Mouse (Mus musculus) CH12.LX (cell line): ENCODE measurements at regions not wholly inside any gene's neighbourhood (a gene's known extent, or its start where the extent isn't known, plus 50 kb on each side); places are given as distances from the start of the nearest gene placed in this dataset.

Source experiments
- DNase-seq: peaks from one replicate; pipeline ENCODE4 v3.0.0-alpha.2; 2013; ENCODE audit errors: extremely low read depth
- H3K27ac ChIP-seq: 2 replicates; pipeline ENCODE4 v1.5.1; 2012; ENCODE audit warnings: low read depth, mild to moderate bottlenecking, control low read depth, moderate library complexity; ENCODE audit not compliant: insufficient read depth
- H3K27me3 ChIP-seq: replicated peaks from 2 replicates; pipeline ENCODE3; 2012; ENCODE audit warnings: inconsistent platforms
- H3K36me3 ChIP-seq, 2 experiments: replicated peaks in 1 of 2; 2 replicates each; pipeline versions ENCODE3 to v1.6.1; 2012; ENCODE audit warnings: inconsistent platforms in 1 of 2, low read length in 1 of 2, mild to moderate bottlenecking in 1 of 2, mixed read lengths in 1 of 2, moderate library complexity in 1 of 2; ENCODE audit not compliant: control insufficient read depth in 1 of 2, insufficient read depth in 1 of 2
- H3K4me1 ChIP-seq, 2 experiments: 2 replicates each; pipeline ENCODE4 v1.6.1; 2012; ENCODE audit warnings: inconsistent platforms in 1 of 2, moderate library complexity in 1 of 2; ENCODE audit not compliant: insufficient read depth in 2 of 2, control insufficient read depth in 1 of 2
- H3K4me2 ChIP-seq: 2 replicates; pipeline ENCODE4 v1.6.1; 2012; ENCODE audit warnings: low read depth, mild to moderate bottlenecking, control low read depth; ENCODE audit not compliant: poor library complexity, insufficient read depth, severe bottlenecking
- H3K4me3 ChIP-seq, 3 experiments: fragments of 150-350 bp in 1 of 3; sonication (generic) in 1 of 3; replicated peaks in 1 of 3; 2 replicates each; pipeline versions ENCODE3 to v1.5.1; 2011 to 2012; ENCODE audit warnings: low read depth in 2 of 3, low read length in 2 of 3, mild to moderate bottlenecking in 2 of 3, moderate library complexity in 2 of 3, control low read depth in 1 of 3, improper control_type of control experiment in 1 of 3, inconsistent platforms in 1 of 3, mixed read lengths in 1 of 3; ENCODE audit not compliant: poor library complexity in 1 of 3
- H3K79me2 ChIP-seq: replicated peaks from 2 replicates; pipeline ENCODE4 v1.6.1; 2012; ENCODE audit warnings: mild to moderate bottlenecking, moderate library complexity; ENCODE audit not compliant: control insufficient read depth, poor library complexity, insufficient read depth, severe bottlenecking; ENCODE audit errors: extremely low read depth
- H3K9ac ChIP-seq: 2 replicates; pipeline ENCODE4 v1.6.1; 2012; ENCODE audit warnings: low read depth, mild to moderate bottlenecking, control low read depth, moderate library complexity; ENCODE audit not compliant: insufficient read depth
- H3K9me3 ChIP-seq: replicated peaks from 2 replicates; pipeline ENCODE3; 2012; ENCODE audit warnings: low read length, inconsistent platforms, mixed read lengths
- CHD1 ChIP-seq: IDR thresholded peaks from 2 replicates; pipeline ENCODE4 v1.6.1; 2012; ENCODE audit warnings: low read depth, low read length, improper control_type of control experiment, inconsistent platforms
- CTCF ChIP-seq, 2 experiments: IDR thresholded peaks in 1 of 2; conservative IDR thresholded peaks in 1 of 2; 2 replicates each; pipeline ENCODE4 v1.5.1; 2011 to 2012; ENCODE audit warnings: low read depth in 2 of 2, low read length in 2 of 2, improper control_type of control experiment in 1 of 2, inconsistent platforms in 1 of 2, mild to moderate bottlenecking in 1 of 2, moderate library complexity in 1 of 2
- ELF1 ChIP-seq: IDR thresholded peaks from 2 replicates; pipeline ENCODE4 v1.6.1; 2014; ENCODE audit warnings: low read depth, mild to moderate bottlenecking, inconsistent platforms, low read length, improper control_type of control experiment
- EP300 ChIP-seq: IDR thresholded peaks from 2 replicates; pipeline ENCODE4 v1.6.1; 2011; ENCODE audit warnings: low read length, improper control_type of control experiment
- GABPA ChIP-seq: IDR thresholded peaks from 2 replicates; pipeline ENCODE4 v1.6.1; 2012; ENCODE audit warnings: low read depth, low read length, improper control_type of control experiment, inconsistent platforms; ENCODE audit not compliant: insufficient replicate concordance
- HCFC1 ChIP-seq: IDR thresholded peaks from 2 replicates; pipeline ENCODE4 v1.6.1; 2012; ENCODE audit warnings: low read depth, mild to moderate bottlenecking, inconsistent platforms, low read length, improper control_type of control experiment
- IRF4 ChIP-seq: IDR thresholded peaks from 2 replicates; pipeline ENCODE4 v1.6.1; 2014; ENCODE audit warnings: low read depth, mild to moderate bottlenecking, inconsistent platforms, low read length, improper control_type of control experiment
- MAFK ChIP-seq: IDR thresholded peaks from 2 replicates; pipeline ENCODE4 v1.6.1; 2011; ENCODE audit warnings: low read length, improper control_type of control experiment; ENCODE audit not compliant: insufficient replicate concordance
- MAX ChIP-seq: IDR thresholded peaks from 2 replicates; pipeline ENCODE4 v1.6.1; 2011; ENCODE audit warnings: low read length, improper control_type of control experiment
- MEF2A ChIP-seq: IDR thresholded peaks from 2 replicates; pipeline ENCODE4 v1.6.1; 2014; ENCODE audit warnings: low read depth, mild to moderate bottlenecking, inconsistent platforms, low read length, improper control_type of control experiment, borderline replicate concordance
- MXI1 ChIP-seq: IDR thresholded peaks from 2 replicates; pipeline ENCODE4 v1.6.1; 2011; ENCODE audit warnings: mild to moderate bottlenecking, low read depth, low read length, improper control_type of control experiment
- NELFE ChIP-seq: IDR thresholded peaks from 2 replicates; pipeline ENCODE4 v1.6.1; 2011; ENCODE audit warnings: low read depth, low read length, improper control_type of control experiment
- NRF1 ChIP-seq: IDR thresholded peaks from 2 replicates; pipeline ENCODE4 v1.6.1; 2014; ENCODE audit warnings: low read depth, mild to moderate bottlenecking, inconsistent platforms, low read length, improper control_type of control experiment, moderate library complexity
- PAX5 ChIP-seq: IDR thresholded peaks from 2 replicates; pipeline ENCODE4 v1.6.1; 2012; ENCODE audit warnings: low read length, inconsistent platforms, mixed read lengths
- POLR2AphosphoS2 ChIP-seq: IDR thresholded peaks from 2 replicates; pipeline ENCODE4 v1.6.1; 2011; ENCODE audit warnings: low read depth, low read length, improper control_type of control experiment
- RCOR1 ChIP-seq: conservative IDR thresholded peaks from 2 replicates; pipeline ENCODE4 v1.6.1; 2012; ENCODE audit warnings: low read depth, mild to moderate bottlenecking, inconsistent platforms, low read length, improper control_type of control experiment
- SIN3A ChIP-seq: IDR thresholded peaks from 2 replicates; pipeline ENCODE4 v1.6.1; 2012; ENCODE audit warnings: low read length, improper control_type of control experiment, inconsistent platforms
- SMC3 ChIP-seq: IDR thresholded peaks from 2 replicates; pipeline ENCODE4 v1.6.1; 2011; ENCODE audit warnings: low read depth, low read length, improper control_type of control experiment
- TBP ChIP-seq: conservative IDR thresholded peaks from 2 replicates; pipeline ENCODE4 v1.6.1; 2011; ENCODE audit warnings: low read depth, low read length, improper control_type of control experiment
- TCF12 ChIP-seq: IDR thresholded peaks from 2 replicates; pipeline ENCODE4 v1.6.1; 2014; ENCODE audit warnings: low read depth, mild to moderate bottlenecking, inconsistent platforms, low read length, improper control_type of control experiment
- USF1 ChIP-seq: IDR thresholded peaks from 2 replicates; pipeline ENCODE4 v1.6.1; 2014; ENCODE audit warnings: low read depth, mild to moderate bottlenecking, inconsistent platforms, low read length, improper control_type of control experiment
- USF2 ChIP-seq: conservative IDR thresholded peaks from 2 replicates; pipeline ENCODE4 v1.6.1; 2011; ENCODE audit warnings: low read depth, low read length, improper control_type of control experiment
- ZC3H11A ChIP-seq: IDR thresholded peaks from 2 replicates; pipeline ENCODE4 v1.6.1; 2012; ENCODE audit warnings: low read depth, mild to moderate bottlenecking, inconsistent platforms, low read length, improper control_type of control experiment
- ZKSCAN1 ChIP-seq: IDR thresholded peaks from 2 replicates; pipeline ENCODE4 v1.6.1; 2012; ENCODE audit warnings: low read depth, inconsistent platforms, low read length, improper control_type of control experiment, borderline replicate concordance
- ZNF384 ChIP-seq: IDR thresholded peaks from 2 replicates; pipeline ENCODE4 v1.6.1; 2012; ENCODE audit warnings: low read depth, low read length, improper control_type of control experiment, inconsistent platforms
- dilution Hi-C: fragments of 300-500 bp; cut with MboI; formaldehyde crosslinking; loops from 2 replicates; pipeline ENCODE4 v1.14.3; 2020; ENCODE audit warnings: low sequenced_read_pairs; ENCODE audit not compliant: extremely low pct_unique_long_range_greater_than_20kb, extremely low pct_ligation_motif_present
- in situ Hi-C: fragments of 300-500 bp; cut with MboI; formaldehyde crosslinking; loops from 3 replicates; pipeline ENCODE4 v1.14.3; 2019; ENCODE audit warnings: low sequenced_read_pairs, low pct_ligation_motif_present, low pct_unique_long_range_greater_than_20kb, mixed read lengths

- no peaks in the 10 kb centered on the region for H3K27me3 ChIP-seq
- TF ChIP-seq GABPA (no peak), CTCF (conservative IDR thresholded peaks at IDR 0.05 in 1 of 2, IDR thresholded peaks at IDR 0.05 in 1 of 2; ENCODE audit: low read depth in 2 of 2, low read length in 2 of 2) (no peak), ELF1 (no peak)
- DNase-seq = no peak
- no peak overlapping the region for H3K4me2 ChIP-seq
- H3K9ac ChIP-seq = no peak overlapping the region
- dilution Hi-C loops (no loop called here), in situ Hi-C loops (no loop called here)
- no peak overlapping the region for H3K4me3 ChIP-seq
- H3K27ac ChIP-seq = no peak overlapping the region
- H3K4me1 ChIP-seq = no peaks in the 10 kb centered on the region
- H3K79me2 ChIP-seq = no peaks in the 10 kb centered on the region
- H3K36me3 ChIP-seq = no peaks in the 10 kb centered on the region
- peaks cover 71% of the 10 kb centered on the region for H3K9me3 ChIP-seq
Observed at GRCm38 (mm10) chr9:101473074-101473461, 221.5 kb upstream of the Ppp2r3a start.

- H3K4me3 ChIP-seq = no peak overlapping the region
- H3K9ac ChIP-seq = no peak overlapping the region
- H3K4me1 ChIP-seq = no peaks in the 10 kb centered on the region
- no peaks in the 10 kb centered on the region for H3K79me2 ChIP-seq
- no peak for DNase-seq
- no peak overlapping the region for H3K4me2 ChIP-seq
- no peaks in the 10 kb centered on the region for H3K36me3 ChIP-seq
- TF ChIP-seq TCF12 = no peak
- no peak for TF ChIP-seq SMC3
- TF ChIP-seq POLR2AphosphoS2 = no peak
- TF ChIP-seq SIN3A = no peak
- no peak for TF ChIP-seq HCFC1
- no peak for TF ChIP-seq IRF4
- no peak for TF ChIP-seq MEF2A
- no peak for TF ChIP-seq RCOR1
- no peak for TF ChIP-seq NRF1
- dilution Hi-C loops (no loop called here), in situ Hi-C loops (no loop called here)
- no peaks in the 10 kb centered on the region for H3K27me3 ChIP-seq
- no peak overlapping the region for H3K27ac ChIP-seq
- H3K9me3 ChIP-seq = peaks cover 71% of the 10 kb centered on the region
Observed at GRCm38 (mm10) chr9:101472101-101473073, 220.8 kb upstream of the Ppp2r3a start.

GRCm38 (mm10) chr9:101471665-101472064 is 220.1 kb upstream of the Ppp2r3a start:
- no peaks in the 10 kb centered on the region for H3K27me3 ChIP-seq
- H3K9me3 ChIP-seq = peaks cover 69% of the 10 kb centered on the region
- H3K4me3 ChIP-seq = no peak overlapping the region
- no peak overlapping the region for H3K9ac ChIP-seq
- no peak overlapping the region for H3K4me2 ChIP-seq
- no peaks in the 10 kb centered on the region for H3K79me2 ChIP-seq
- DNase-seq = no peak
- no peak overlapping the region for H3K27ac ChIP-seq
- in situ Hi-C loops (no loop called here), dilution Hi-C loops (no loop called here)
- no peaks in the 10 kb centered on the region for H3K4me1 ChIP-seq
- H3K36me3 ChIP-seq = no peaks in the 10 kb centered on the region
- TF ChIP-seq CHD1 = no peak
- TF ChIP-seq IRF4 = no peak
- TF ChIP-seq USF2 = no peak
- TF ChIP-seq MEF2A = no peak
- no peak for TF ChIP-seq TBP
- no peak for TF ChIP-seq NELFE
- TF ChIP-seq SMC3 = no peak
- TF ChIP-seq POLR2AphosphoS2 = no peak
- no peak for TF ChIP-seq ZKSCAN1
- TF ChIP-seq MXI1 = no peak
- no peak for TF ChIP-seq GABPA
- TF ChIP-seq PAX5 = no peak
- TF ChIP-seq EP300 = no peak
- TF ChIP-seq USF1 = no peak
- no peak for TF ChIP-seq ZC3H11A
- TF ChIP-seq ZNF384 = no peak
- no peak for TF ChIP-seq ELF1
- no peak for TF ChIP-seq MAX
- no peak for TF ChIP-seq MAFK
